In the genomic region with DNA sequence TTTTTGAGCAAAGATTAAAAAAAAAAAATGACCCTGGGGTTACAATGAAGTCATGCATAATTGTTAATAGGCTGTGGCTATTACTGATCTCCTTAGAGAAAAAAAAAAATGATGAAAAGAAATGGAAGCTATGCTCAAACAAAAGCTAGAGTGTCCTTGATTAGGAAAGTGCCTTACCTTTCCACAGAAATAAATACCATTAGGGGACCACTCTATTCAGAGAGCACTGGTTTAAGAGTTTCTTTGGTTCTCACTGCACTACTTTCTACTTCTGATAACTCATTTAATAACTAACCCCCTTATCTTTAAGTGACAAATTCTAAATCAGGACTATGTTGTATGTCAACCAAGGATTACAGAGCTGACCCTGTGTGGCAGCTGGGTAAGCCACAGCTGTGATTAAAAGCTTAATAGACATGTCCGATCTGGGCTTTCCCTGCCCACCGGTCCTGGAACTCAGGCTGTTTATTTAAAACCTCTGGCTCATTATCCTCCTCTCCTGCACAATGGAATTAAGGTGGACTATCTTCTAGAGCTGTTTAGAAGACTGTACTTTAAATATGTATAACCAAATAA, we compare ENCODE assay signal across 27 mouse cellular contexts.
DNase-seq lines count a peak whose midpoint lies in the region; ATAC-seq and TF ChIP-seq lines count a peak whose summit lies in the region.
"Had no signal": no experiment of that assay in that cellular context is flagged by ENCODE, and none has a peak within 500 bp of the region (broad histone marks: within the 10 kb centered on the region; RNA-seq: fewer than 3 reads in every experiment).

No protein-coding gene starts in this region.

- 13% methylated on average over 2 of the region's 2 CpGs for WGBS in lung, embryonic 14.5 days
- WGBS in midbrain, embryonic 11.5 days, result 41% methylated on average over 2 of the region's 2 CpGs
- WGBS in midbrain, embryonic 14.5 days, result 41% methylated on average over 2 of the region's 2 CpGs
- 71% methylated on average over 2 of the region's 2 CpGs for WGBS in liver, embryonic 11.5 days

- TF ChIP-seq CTCF in lung, embryonic 14.5 days (IDR thresholded peaks at IDR 0.05; ENCODE audit: low read depth), result no peak
- no peak for TF ChIP-seq CTCF in C2C12 (IDR thresholded peaks at IDR 0.05; ENCODE audit: control insufficient read depth, insufficient read depth, insufficient read length)

- no peaks in the 10 kb centered on the region for H3K36me3 ChIP-seq in lung, embryonic 14.5 days (ENCODE audit: insufficient read depth)
- no peaks in the 10 kb centered on the region for H3K36me3 ChIP-seq in midbrain, embryonic 11.5 days (ENCODE audit: control insufficient read depth, insufficient read depth, low read length)
- H3K36me3 ChIP-seq in midbrain, embryonic 14.5 days (ENCODE audit: control insufficient read depth, insufficient read depth, low read length), result no peaks in the 10 kb centered on the region
- H3K36me3 ChIP-seq in C2C12 (ENCODE audit: control insufficient read depth, insufficient read depth), result no peaks in the 10 kb centered on the region
- no peaks in the 10 kb centered on the region for H3K36me3 ChIP-seq in liver, embryonic 11.5 days (ENCODE audit: control insufficient read depth, insufficient read depth, low read length)
- H3K36me3 ChIP-seq: embryonic facial prominence, embryonic 13.5 days; embryonic facial prominence, embryonic 15.5 days; forebrain, embryonic 15.5 days; G1E had no signal

- no peaks in the 10 kb centered on the region for H3K9me3 ChIP-seq in lung, embryonic 14.5 days (ENCODE audit: low read depth, low read length)
- H3K9me3 ChIP-seq in midbrain, embryonic 11.5 days (ENCODE audit: control insufficient read depth, low read length), result no peaks in the 10 kb centered on the region
- no peaks in the 10 kb centered on the region for H3K9me3 ChIP-seq in midbrain, embryonic 14.5 days (ENCODE audit: control insufficient read depth, low read length)
- no peaks in the 10 kb centered on the region for H3K9me3 ChIP-seq in liver, embryonic 11.5 days (ENCODE audit: control insufficient read depth, low read length)
- H3K9me3 ChIP-seq: embryonic facial prominence, embryonic 13.5 days; embryonic facial prominence, embryonic 15.5 days; forebrain, embryonic 13.5 days; forebrain, embryonic 15.5 days had no signal

- no peak overlapping the region for H3K9ac ChIP-seq in lung, embryonic 14.5 days
- H3K9ac ChIP-seq in midbrain, embryonic 11.5 days (ENCODE audit: low read length), result no peak overlapping the region
- H3K9ac ChIP-seq in midbrain, embryonic 14.5 days (replicated peaks; ENCODE audit: low read length), result no peak overlapping the region
- no peak overlapping the region for H3K9ac ChIP-seq in liver, embryonic 11.5 days (ENCODE audit: low read depth, low read length)
- H3K9ac ChIP-seq: embryonic facial prominence, embryonic 13.5 days; embryonic facial prominence, embryonic 15.5 days; forebrain, embryonic 13.5 days; forebrain, embryonic 15.5 days; forebrain, postnatal 0 days had no signal

- H3K27ac ChIP-seq in lung, embryonic 14.5 days (ENCODE audit: low read depth), result no peak overlapping the region
- H3K27ac ChIP-seq in midbrain, embryonic 11.5 days (ENCODE audit: low read depth, low read length), result no peak overlapping the region
- H3K27ac ChIP-seq in midbrain, embryonic 14.5 days (replicated peaks; ENCODE audit: low read depth, low read length), result no peak overlapping the region
- no peak overlapping the region for H3K27ac ChIP-seq in liver, embryonic 11.5 days (ENCODE audit: low read depth, low read length)
- H3K27ac ChIP-seq: embryonic facial prominence, embryonic 13.5 days; embryonic facial prominence, embryonic 15.5 days; forebrain, embryonic 15.5 days had no signal

- H3K27me3 ChIP-seq in lung, embryonic 14.5 days (ENCODE audit: insufficient read depth, low read length), result no peaks in the 10 kb centered on the region
- no peaks in the 10 kb centered on the region for H3K27me3 ChIP-seq in midbrain, embryonic 11.5 days (ENCODE audit: control insufficient read depth, insufficient read depth, low read length)
- no peaks in the 10 kb centered on the region for H3K27me3 ChIP-seq in midbrain, embryonic 14.5 days (ENCODE audit: control insufficient read depth, insufficient read depth, low read length)
- no peaks in the 10 kb centered on the region for H3K27me3 ChIP-seq in C2C12 (ENCODE audit: control insufficient read depth, insufficient read depth, insufficient read length)
- H3K27me3 ChIP-seq in liver, embryonic 11.5 days (replicated peaks; ENCODE audit: control insufficient read depth, insufficient read depth, low read length), result no peaks in the 10 kb centered on the region
- H3K27me3 ChIP-seq: CH12.LX; embryonic facial prominence, embryonic 13.5 days; embryonic facial prominence, embryonic 15.5 days; forebrain, embryonic 13.5 days; forebrain, embryonic 15.5 days had no signal

- H3K4me3 ChIP-seq in lung, embryonic 14.5 days (ENCODE audit: low read depth, low read length), result no peak overlapping the region
- H3K4me3 ChIP-seq in midbrain, embryonic 11.5 days (ENCODE audit: low read depth, low read length), result no peak overlapping the region
- no peak overlapping the region for H3K4me3 ChIP-seq in midbrain, embryonic 14.5 days (replicated peaks; ENCODE audit: low read depth, low read length)
- H3K4me3 ChIP-seq in C2C12 (ENCODE audit: insufficient read depth, poor library complexity, severe bottlenecking), result no peak overlapping the region
- no peak overlapping the region for H3K4me3 ChIP-seq in liver, embryonic 11.5 days (ENCODE audit: low read depth, low read length)
- H3K4me3 ChIP-seq: embryonic facial prominence, embryonic 13.5 days; embryonic facial prominence, embryonic 15.5 days; erythroblast, embryonic 14.5 days; forebrain, embryonic 13.5 days; forebrain, embryonic 15.5 days had no signal

- H3ac ChIP-seq in C2C12 (ENCODE audit: control insufficient read depth, insufficient read length, low read depth), result no peak overlapping the region

- H3K4me1 ChIP-seq in lung, embryonic 14.5 days (ENCODE audit: insufficient read depth), result peaks cover 6% of the 10 kb centered on the region; the same call in 1 of the 2 replicates
- no peaks in the 10 kb centered on the region for H3K4me1 ChIP-seq in midbrain, embryonic 11.5 days (ENCODE audit: control insufficient read depth, insufficient read depth, low read length)
- no peaks in the 10 kb centered on the region for H3K4me1 ChIP-seq in midbrain, embryonic 14.5 days (ENCODE audit: control insufficient read depth, insufficient read depth, low read length)
- H3K4me1 ChIP-seq in liver, embryonic 11.5 days (replicated peaks; ENCODE audit: control insufficient read depth, insufficient read depth, low read length), result no peaks in the 10 kb centered on the region
- H3K4me1 ChIP-seq: forebrain, embryonic 13.5 days; forebrain, embryonic 15.5 days had no signal

- ATAC-seq in lung, embryonic 14.5 days (ENCODE audit: insufficient read depth), result peak; percentile 11; the same call in 1 of the 2 replicates
- ATAC-seq in midbrain, embryonic 11.5 days (ENCODE audit: low FRiP score), result no peak
- ATAC-seq in midbrain, embryonic 14.5 days (ENCODE audit: low FRiP score, low TSS enrichment), result no peak
- ATAC-seq in liver, embryonic 11.5 days (replicated peaks; ENCODE audit: low FRiP score), result no peak
- ATAC-seq: CD4-positive, CD25-positive, alpha-beta regulatory T cell, adult 4 months; forebrain, embryonic 13.5 days; forebrain, embryonic 15.5 days; forebrain, postnatal 0 days had no signal

- no peak overlapping the region for H3K4me2 ChIP-seq in lung, embryonic 14.5 days
- no peak overlapping the region for H3K4me2 ChIP-seq in midbrain, embryonic 11.5 days
- no peak overlapping the region for H3K4me2 ChIP-seq in midbrain, embryonic 14.5 days (ENCODE audit: low read length)
- H3K4me2 ChIP-seq in liver, embryonic 11.5 days, result no peak overlapping the region
- H3K4me2 ChIP-seq: embryonic facial prominence, embryonic 13.5 days; embryonic facial prominence, embryonic 15.5 days; forebrain, embryonic 13.5 days; forebrain, embryonic 15.5 days had no signal

- peak; percentile 10 for DNase-seq in lung, embryonic 14.5 days
- DNase-seq in lung, postnatal 4 days, result no peak
- DNase-seq in midbrain, embryonic 11.5 days (ENCODE audit: low spot score, missing footprints), result peak; percentile 61
- DNase-seq in midbrain, embryonic 14.5 days, result no peak
- peak; percentile 52 for DNase-seq in Muller cell, postnatal 12 days (ENCODE audit: inconsistent ontology term)
- no peak for DNase-seq in liver, embryonic 11.5 days (ENCODE audit: low spot score)
- no peak for DNase-seq in thymus, postnatal 14 days
- DNase-seq: adrenal gland, adult 2 months; adrenal gland, postnatal 10 days; adrenal gland, postnatal 25 days; cerebellum, adult 11 months; cerebellum, adult 18-20 months; cerebellum, adult 8-10 months; cerebellum, adult 9-11 months; cerebellum, postnatal 14 days; cerebellum, postnatal 36 days; embryo, embryonic 11 days; forebrain, postnatal 0 days had no signal

- no peaks in the 10 kb centered on the region for H3K79me3 ChIP-seq in C2C12 (ENCODE audit: low read depth)

- H3K79me2 ChIP-seq in C2C12 (ENCODE audit: control insufficient read depth, insufficient read depth), result no peaks in the 10 kb centered on the region

TF ChIP-seq in C2C12, 6 proteins besides CTCF, POLR2A, EP300 and RAD21:
- TF ChIP-seq MYOD1 (IDR thresholded peaks at IDR 0.05; ENCODE audit: control insufficient read depth, insufficient read length, low read depth), result peak; percentile 40
- no peak for TF ChIP-seq MAX (IDR thresholded peaks at IDR 0.05)

Comparison
In these comparisons a context has a peak if more than half of its experiments do, and no peak if none do; other contexts are left out.
1. DNase-seq: peak in lung, embryonic 14.5 days (single experiment), midbrain, embryonic 11.5 days (single experiment) and Muller cell, postnatal 12 days (single experiment); none in lung, postnatal 4 days (0 of 2), midbrain, embryonic 14.5 days (single experiment), liver, embryonic 11.5 days (single experiment) and thymus, postnatal 14 days (single experiment).